Mouse (Mus musculus): Measurements from ENCODE around the gene Izumo1.

DNA sequence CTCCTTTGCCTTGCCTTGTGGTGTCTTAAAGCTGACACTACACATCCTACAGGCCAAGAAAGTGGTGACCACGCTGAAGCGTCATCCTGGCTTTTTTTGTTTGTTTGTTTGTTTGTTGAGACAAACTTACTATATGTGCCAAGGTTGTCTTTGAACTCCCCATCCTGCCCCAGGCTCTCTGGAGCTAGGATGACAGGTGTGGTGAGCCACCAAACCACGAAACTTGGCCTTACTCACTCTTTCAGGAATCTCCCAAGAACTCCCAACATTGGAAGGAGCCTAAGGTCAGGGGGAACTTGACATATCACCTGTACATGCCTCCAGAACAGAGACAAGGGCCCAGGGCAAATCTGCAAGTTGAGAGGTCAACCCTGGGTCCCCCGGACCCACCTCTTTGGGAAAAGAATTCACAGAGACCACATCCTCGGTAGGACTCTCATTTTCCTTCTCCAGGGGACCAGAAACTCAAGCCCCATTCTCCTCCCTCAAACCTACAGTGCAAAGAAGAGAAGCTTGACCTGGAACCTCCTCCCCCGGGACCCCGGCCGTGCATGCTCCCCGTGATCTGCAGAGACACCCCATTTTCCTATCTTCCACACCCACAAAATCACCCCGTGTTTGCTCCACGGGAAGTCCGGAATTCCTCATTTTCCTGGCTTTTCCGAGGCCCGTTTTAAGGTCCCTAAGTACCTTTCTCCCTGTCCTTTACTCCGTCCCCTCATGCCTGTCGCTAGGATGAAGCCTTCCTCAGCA, 21.1 kb downstream of the Izumo1 start:
- TF ChIP-seq CTCF (IDR thresholded peaks at IDR 0.05; ENCODE audit: borderline replicate concordance, extremely low read depth, insufficient read depth, insufficient read length) (no peak), POLR2A (IDR thresholded peaks at IDR 0.05; ENCODE audit: borderline replicate concordance, extremely low read depth, insufficient read depth, insufficient read length, poor library complexity, severe bottlenecking) (no peak)
